Mouse (Mus musculus) limb, embryonic 15.5 days (tissue): Measurements from ENCODE around the gene Prkaa2. TPM values are rescaled to one million over a fixed set of nuclear protein-coding genes. Genes with fewer than 3 reads are reported as not detected.

ENCODE experiments used
- ATAC-seq: fragments of 200-750 bp; cut with Nextera tagmentation; 2 replicates; pipeline ENCODE4 v1.8.0; 2017; ENCODE audit warnings: low read depth, moderate TSS enrichment; ENCODE audit not compliant: insufficient number of reproducible peaks, low FRiP score, low TSS enrichment
- H3K27ac ChIP-seq: fragments of 300-500 bp; sonication (generic); 2 replicates; pipeline ENCODE4 v1.5.1; 2015; ENCODE audit warnings: moderate library complexity, mild to moderate bottlenecking, inconsistent platforms
- H3K27me3 ChIP-seq: fragments of 300-500 bp; sonication (generic); 2 replicates; pipeline ENCODE4 v1.6.1; 2015; ENCODE audit warnings: inconsistent platforms
- H3K36me3 ChIP-seq: fragments of 300-500 bp; sonication (generic); 2 replicates; pipeline ENCODE4 v1.6.1; 2015; ENCODE audit warnings: inconsistent platforms
- H3K4me1 ChIP-seq: fragments of 300-500 bp; sonication (generic); 2 replicates; pipeline ENCODE4 v1.6.1; 2015; ENCODE audit warnings: inconsistent platforms
- H3K4me2 ChIP-seq: fragments of 300-500 bp; sonication (generic); 2 replicates; pipeline ENCODE4 v1.6.1; 2015; ENCODE audit warnings: mild to moderate bottlenecking, inconsistent platforms
- H3K4me3 ChIP-seq: fragments of 300-500 bp; sonication (generic); 2 replicates; pipeline ENCODE4 v1.5.1; 2015; ENCODE audit warnings: mild to moderate bottlenecking, inconsistent platforms
- H3K9ac ChIP-seq: fragments of 300-500 bp; sonication (generic); 2 replicates; pipeline ENCODE4 v1.6.1; 2015; ENCODE audit warnings: inconsistent platforms
- H3K9me3 ChIP-seq: fragments of 300-500 bp; sonication (generic); 2 replicates; pipeline ENCODE4 v1.6.1; 2016; ENCODE audit warnings: inconsistent platforms
- WGBS: fragments of 180-500 bp; shearing (Covaris S2); methylation state at CpG from one replicate; pipeline ENCODE4 v1.1.7; 2015; 5-methylcytosine and 5-hydroxymethylcytosine counted together
- polyA plus RNA-seq: library from polyadenylated mRNA; unstranded; fragments of >200 nt; fragmentation: Nextera tagmentation; extraction: Ambion mirVana; gene quantifications from 2 replicates; pipeline ENCODE4 v1.2.1, GENCODE M21; 2015

Prkaa2 gene
- 1.2 and 2.9 TPM in 2 replicates for polyA plus RNA-seq

DNA sequence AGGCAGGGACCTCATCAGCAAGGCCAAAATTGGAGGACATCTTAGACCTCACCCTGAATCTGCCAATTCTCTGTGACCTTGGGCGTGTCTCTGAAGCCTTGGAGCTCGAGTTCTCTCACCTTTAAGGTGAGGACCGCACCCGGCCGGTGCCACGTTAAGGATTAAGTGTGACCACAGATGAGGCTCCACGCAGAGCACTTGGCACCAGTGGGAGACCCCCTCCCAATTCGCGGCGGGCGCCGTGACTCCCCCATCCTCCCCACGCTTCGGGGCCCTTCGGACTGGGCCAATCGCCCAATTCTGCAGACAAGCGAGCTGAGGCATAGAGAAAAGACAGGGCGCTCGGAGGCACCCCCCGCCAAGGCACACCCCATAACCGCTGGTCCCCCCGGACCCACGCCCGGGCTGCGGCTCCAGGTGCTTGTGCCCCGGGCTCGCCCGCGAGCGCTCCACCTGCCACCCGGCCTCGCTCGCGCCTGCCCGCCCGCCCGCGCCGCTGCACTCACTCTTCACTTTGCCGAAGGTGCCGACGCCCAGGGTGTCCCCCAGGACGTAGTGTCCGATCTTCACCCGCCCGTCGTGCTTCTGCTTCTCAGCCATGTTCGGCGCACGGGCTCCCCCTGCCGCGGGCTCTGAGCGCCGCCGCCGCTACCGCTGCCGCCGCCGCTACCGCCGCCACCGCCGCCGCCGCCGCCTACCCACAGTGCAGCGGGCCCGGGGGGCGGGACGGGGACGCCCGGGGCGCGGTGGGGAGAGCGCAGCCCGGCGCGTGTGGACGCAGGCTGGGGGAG lies at the start of gene Prkaa2:
Prkaa2 (minus strand) TSS at position 692 of the 791 bp plus-strand sequence.
- H3K36me3 ChIP-seq, result no peaks in the 10 kb centered on the region
- peak within 1 kb of the TSS; percentile 97 for H3K4me2 ChIP-seq
- 1% methylated on average over 73 of the region's 80 CpGs for WGBS
- H3K9me3 ChIP-seq, result no peaks in the 10 kb centered on the region
- H3K27ac ChIP-seq, result no peak within 1 kb of the TSS
- peak within 1 kb of the TSS; percentile 68 for H3K4me3 ChIP-seq
- peak within 1 kb of the TSS; percentile 61 for H3K9ac ChIP-seq
- peak; percentile 85; the same call in 1 of the 2 replicates for ATAC-seq
- H3K27me3 ChIP-seq, result peaks cover 14% of the 10 kb centered on the region; the same call in 1 of the 2 replicates
- peaks cover 15% of the 10 kb centered on the region for H3K4me1 ChIP-seq

DNA sequence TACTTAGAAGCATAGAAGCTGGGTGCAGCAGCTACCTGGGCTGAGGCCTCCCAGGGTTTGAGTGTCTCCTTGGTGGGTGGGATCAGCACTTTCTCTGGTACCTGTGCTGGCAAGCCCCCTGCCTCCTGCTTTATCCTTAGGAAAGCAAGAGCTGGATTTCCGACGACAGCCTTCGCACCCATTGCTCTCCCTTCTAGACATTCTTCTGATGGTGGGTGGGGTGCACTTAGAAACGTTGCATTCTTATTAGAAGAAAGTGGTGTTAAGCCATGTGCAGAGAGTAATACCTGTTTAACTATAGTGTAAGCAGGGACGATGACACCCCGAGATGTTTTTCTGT lies 49.8 kb upstream of the Prkaa2 start:
- H3K27ac ChIP-seq, result peak overlapping the region; percentile 99
- WGBS, result 15% methylated on average over 6 of the region's 6 CpGs
- H3K4me1 ChIP-seq, result peaks cover 29% of the 10 kb centered on the region
- H3K9me3 ChIP-seq, result no peaks in the 10 kb centered on the region
- ATAC-seq, result no peak
- H3K27me3 ChIP-seq, result no peaks in the 10 kb centered on the region
- peak overlapping the region; percentile 94 for H3K9ac ChIP-seq
- H3K4me2 ChIP-seq, result peak overlapping the region; percentile 57
- peak overlapping the region; percentile 94 for H3K4me3 ChIP-seq
- H3K36me3 ChIP-seq, result no peaks in the 10 kb centered on the region

- H3K36me3 ChIP-seq, result no peaks in the 10 kb centered on the region
- peak overlapping the region; percentile 94 for H3K4me3 ChIP-seq
- H3K27ac ChIP-seq, result peak overlapping the region; percentile 99
- WGBS, result 1% methylated on average over 18 of the region's 18 CpGs
- peak overlapping the region; percentile 57 for H3K4me2 ChIP-seq
- H3K9me3 ChIP-seq, result no peaks in the 10 kb centered on the region
- no peak for ATAC-seq
- peak overlapping the region; percentile 94 for H3K9ac ChIP-seq
- peaks cover 26% of the 10 kb centered on the region for H3K4me1 ChIP-seq
- H3K27me3 ChIP-seq, result no peaks in the 10 kb centered on the region
Measured at GRCm38 (mm10) chr4:105158651-105159530, 49.2 kb upstream of the Prkaa2 start.

DNA sequence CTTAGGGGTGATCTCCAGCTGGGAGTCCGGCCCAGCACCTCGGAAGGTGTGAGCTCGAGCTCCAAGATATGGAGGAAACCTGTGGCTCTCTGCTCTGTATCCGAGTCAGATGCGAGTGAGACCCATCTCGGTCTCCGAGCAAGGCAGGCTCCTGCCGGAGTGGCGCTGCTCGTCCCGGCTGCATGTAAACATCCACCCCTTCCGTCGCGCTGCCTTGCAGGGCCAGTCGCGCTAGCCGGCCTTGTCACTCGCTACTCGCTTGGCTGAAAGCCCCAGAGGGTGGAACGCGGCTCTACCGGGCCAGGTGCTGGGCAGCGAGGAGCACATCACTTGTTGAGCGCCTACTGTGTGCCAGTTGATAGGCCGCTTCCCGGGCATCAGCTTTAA lies 48.5 kb upstream of the Prkaa2 start:
- H3K4me1 ChIP-seq, result peaks cover 20% of the 10 kb centered on the region
- H3K4me2 ChIP-seq, result peak overlapping the region; percentile 57
- peak overlapping the region; percentile 94 for H3K4me3 ChIP-seq
- H3K9me3 ChIP-seq, result no peaks in the 10 kb centered on the region
- ATAC-seq, result peak; percentile 26; the same call in 1 of the 2 replicates
- peak overlapping the region; percentile 94 for H3K9ac ChIP-seq
- under 1% methylated on average over 26 of the region's 26 CpGs for WGBS
- H3K27ac ChIP-seq, result peak overlapping the region; percentile 99
- H3K36me3 ChIP-seq, result no peaks in the 10 kb centered on the region
- no peaks in the 10 kb centered on the region for H3K27me3 ChIP-seq

- peak within 1 kb of the TSS; percentile 94 for H3K4me3 ChIP-seq
- peak within 1 kb of the TSS; percentile 94 for H3K9ac ChIP-seq
- no peaks in the 10 kb centered on the region for H3K9me3 ChIP-seq
- WGBS, result under 1% methylated on average over 76 of the region's 77 CpGs
- peak within 1 kb of the TSS; percentile 99 for H3K27ac ChIP-seq
- H3K4me2 ChIP-seq, result peak within 1 kb of the TSS; percentile 57
- H3K4me1 ChIP-seq, result peaks cover 17% of the 10 kb centered on the region
- peak; percentile 84 for ATAC-seq
- H3K27me3 ChIP-seq, result no peaks in the 10 kb centered on the region
- H3K36me3 ChIP-seq, result no peaks in the 10 kb centered on the region
Measured at GRCm38 (mm10) chr4:105157276-105158168, 47.8 kb upstream of the Prkaa2 start, which contains the start of gene Plpp3. Gene Plpp3, plus strand, starts transcription at chr4:105157347.

- Histone ChIP-seq H3K27ac (peak overlapping the region; percentile 99; the same call in 1 of the 2 replicates), H3K4me2 (peak overlapping the region; percentile 57; the same call in 1 of the 2 replicates), H3K4me1 (peaks cover 17% of the 10 kb centered on the region; the same call in 1 of the 2 replicates), H3K4me3 (peak overlapping the region; percentile 94), H3K36me3 (no peaks in the 10 kb centered on the region), H3K9ac (no peak overlapping the region), H3K27me3 (no peaks in the 10 kb centered on the region), H3K9me3 (no peaks in the 10 kb centered on the region)
- WGBS, result 0% methylated on average over 4 of the region's 4 CpGs
- ATAC-seq, result no peak
Measured at GRCm38 (mm10) chr4:105156955-105157275, 47.2 kb upstream of the Prkaa2 start.

GRCm38 (mm10) chr4:105156281-105156680 lies 46.6 kb upstream of the Prkaa2 start:
- Histone ChIP-seq H3K36me3 (no peaks in the 10 kb centered on the region), H3K4me3 (no peak overlapping the region), H3K9me3 (no peaks in the 10 kb centered on the region), H3K27me3 (no peaks in the 10 kb centered on the region), H3K4me2 (no peak overlapping the region), H3K4me1 (peaks cover 17% of the 10 kb centered on the region; the same call in 1 of the 2 replicates), H3K27ac (no peak overlapping the region), H3K9ac (no peak overlapping the region)
- WGBS, result 59% methylated on average over 7 of the region's 7 CpGs
- ATAC-seq, result no peak

DNA sequence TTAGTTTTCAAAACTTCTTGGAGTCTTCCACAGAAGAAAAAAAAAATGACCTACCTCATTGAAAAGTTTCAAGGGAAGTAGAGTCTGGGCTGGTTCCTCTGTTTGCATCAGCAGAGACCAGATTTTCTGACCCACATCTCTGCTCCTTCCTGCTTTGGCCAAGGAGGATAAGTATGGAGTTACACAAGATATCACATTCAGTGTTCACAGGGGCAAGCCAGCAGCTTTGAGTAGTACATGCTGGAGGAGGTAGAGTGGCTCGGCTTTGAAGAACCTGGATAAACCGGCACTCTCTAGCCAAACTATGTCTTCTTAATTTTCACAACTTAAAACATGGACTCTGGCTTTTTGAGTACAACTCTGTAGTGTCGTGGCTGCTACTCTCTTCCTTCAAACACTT lies 43.5 kb upstream of the Prkaa2 start:
- no peak overlapping the region for H3K27ac ChIP-seq
- no peak for ATAC-seq
- no peak overlapping the region for H3K4me3 ChIP-seq
- 62% methylated on average over 3 of the region's 3 CpGs for WGBS
- H3K27me3 ChIP-seq, result no peaks in the 10 kb centered on the region
- H3K4me1 ChIP-seq, result 0 out of 2 replicates have a peak, but pooled peaks cover 5% of the 10 kb centered on the region
- no peaks in the 10 kb centered on the region for H3K36me3 ChIP-seq
- H3K9ac ChIP-seq, result no peak overlapping the region
- no peaks in the 10 kb centered on the region for H3K9me3 ChIP-seq
- H3K4me2 ChIP-seq, result no peak overlapping the region

- WGBS, result 40% methylated on average over 14 of the region's 14 CpGs
- no peak overlapping the region for H3K27ac ChIP-seq
- ATAC-seq, result no peak
Measured at GRCm38 (mm10) chr4:105151911-105152690, 42.4 kb upstream of the Prkaa2 start.

DNA sequence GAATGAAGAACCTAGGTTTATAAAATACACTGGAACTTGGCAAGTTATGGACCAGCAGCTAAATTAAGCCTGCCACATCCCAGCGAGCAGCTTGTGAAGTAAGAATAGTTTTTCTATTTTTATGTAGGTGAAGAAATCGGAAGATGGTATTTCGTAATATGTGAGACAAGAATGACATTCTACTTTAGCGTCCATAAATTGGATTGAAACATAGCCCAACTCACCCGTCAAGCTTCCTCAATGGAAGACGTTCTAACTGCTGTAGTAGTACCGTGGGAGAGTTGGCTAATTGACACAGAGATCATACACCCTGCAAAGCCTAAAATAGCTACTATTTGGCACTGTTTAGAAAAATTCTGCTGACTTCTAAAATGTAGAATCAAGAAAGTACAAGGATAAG lies 39.8 kb upstream of the Prkaa2 start:
- no peak overlapping the region for H3K9ac ChIP-seq
- no peak for ATAC-seq
- H3K4me1 ChIP-seq, result 0 out of 2 replicates have a peak, but pooled peaks cover 5% of the 10 kb centered on the region
- no peaks in the 10 kb centered on the region for H3K36me3 ChIP-seq
- H3K4me2 ChIP-seq, result no peak overlapping the region
- H3K27ac ChIP-seq, result no peak overlapping the region
- H3K27me3 ChIP-seq, result no peaks in the 10 kb centered on the region
- H3K4me3 ChIP-seq, result no peak overlapping the region
- 76% methylated on average over 7 of the region's 7 CpGs for WGBS
- no peaks in the 10 kb centered on the region for H3K9me3 ChIP-seq

More at GRCm38 (mm10) chr4:105151911-105152690, 42.4 kb upstream of the Prkaa2 start:
- no peaks in the 10 kb centered on the region for H3K9me3 ChIP-seq
- H3K4me3 ChIP-seq, result no peak overlapping the region
- 0 out of 2 replicates have a peak, but pooled peaks cover 5% of the 10 kb centered on the region for H3K4me1 ChIP-seq
- H3K36me3 ChIP-seq, result no peaks in the 10 kb centered on the region
- H3K9ac ChIP-seq, result no peak overlapping the region
- H3K4me2 ChIP-seq, result no peak overlapping the region
- H3K27me3 ChIP-seq, result no peaks in the 10 kb centered on the region
